Mouse (Mus musculus): ENCODE data around the gene Frem2. TPM values are rescaled to one million over a fixed set of nuclear protein-coding genes. Genes with fewer than 3 reads are reported as not detected.

Gene Frem2
- polyA plus RNA-seq, 1 experiment from 2014 or later, result 9.0 TPM

GRCm38 (mm10) chr3:53682244-53682643 is 25.1 kb upstream of the Frem2 start:
- no peaks in the 10 kb centered on the region for H3K27me3 ChIP-seq (ENCODE audit: insufficient read depth, low read length)
- 52% methylated on average over 2 of the region's 2 CpGs for WGBS
- H3K27ac ChIP-seq, result no peak overlapping the region
- no peaks in the 10 kb centered on the region for H3K9me3 ChIP-seq (replicated peaks; ENCODE audit: low read length)
- DNase-seq (ENCODE audit: low spot score) (peak; percentile 47), ATAC-seq (replicated peaks; ENCODE audit: low FRiP score, low read depth) (no peak)
- TF ChIP-seq CTCF (IDR thresholded peaks at IDR 0.05; ENCODE audit: low read depth), result no peak
- no peak overlapping the region for H3K9ac ChIP-seq (ENCODE audit: low read depth, low read length)
- 0 out of 2 replicates have a peak, but pooled peaks cover 4% of the 10 kb centered on the region for H3K4me1 ChIP-seq (replicated peaks; ENCODE audit: insufficient read depth, low read length)
- no peak overlapping the region for H3K4me3 ChIP-seq (replicated peaks; ENCODE audit: low read depth, low read length)
- no peaks in the 10 kb centered on the region for H3K36me3 ChIP-seq (ENCODE audit: insufficient read depth, low read length)
- no peak overlapping the region for H3K4me2 ChIP-seq (ENCODE audit: low read length)

- no peak overlapping the region for H3K27ac ChIP-seq
- no peaks in the 10 kb centered on the region for H3K9me3 ChIP-seq (replicated peaks; ENCODE audit: low read length)
- ATAC-seq (replicated peaks; ENCODE audit: low FRiP score, low read depth) (no peak), DNase-seq (ENCODE audit: low spot score) (peak; percentile 32)
- H3K4me2 ChIP-seq (ENCODE audit: low read length), result no peak overlapping the region
- TF ChIP-seq CTCF (IDR thresholded peaks at IDR 0.05; ENCODE audit: low read depth), result no peak
- H3K4me3 ChIP-seq (replicated peaks; ENCODE audit: low read depth, low read length), result no peak overlapping the region
- no peak overlapping the region for H3K9ac ChIP-seq (ENCODE audit: low read depth, low read length)
- 29% methylated on average over 2 of the region's 2 CpGs for WGBS
- no peaks in the 10 kb centered on the region for H3K36me3 ChIP-seq (ENCODE audit: insufficient read depth, low read length)
- no peaks in the 10 kb centered on the region for H3K27me3 ChIP-seq (ENCODE audit: insufficient read depth, low read length)
- 0 out of 2 replicates have a peak, but pooled peaks cover 4% of the 10 kb centered on the region for H3K4me1 ChIP-seq (replicated peaks; ENCODE audit: insufficient read depth, low read length)
Measured at GRCm38 (mm10) chr3:53680816-53681215, 23.7 kb upstream of the Frem2 start.

- Histone ChIP-seq H3K27ac (no peak overlapping the region), H3K9me3 (replicated peaks; ENCODE audit: low read length) (no peaks in the 10 kb centered on the region), H3K4me3 (replicated peaks; ENCODE audit: low read depth, low read length) (no peak overlapping the region), H3K4me2 (ENCODE audit: low read length) (no peak overlapping the region), H3K27me3 (ENCODE audit: insufficient read depth, low read length) (no peaks in the 10 kb centered on the region), H3K4me1 (replicated peaks; ENCODE audit: insufficient read depth, low read length) (no peaks in the 10 kb centered on the region), H3K36me3 (ENCODE audit: insufficient read depth, low read length) (no peaks in the 10 kb centered on the region), H3K9ac (ENCODE audit: low read depth, low read length) (no peak overlapping the region)
- peak; percentile 69 for DNase-seq (ENCODE audit: low spot score)
- WGBS, result 33% methylated on average over 1 of the region's 1 CpGs
- no peak for ATAC-seq (replicated peaks; ENCODE audit: low FRiP score, low read depth)
- no peak for TF ChIP-seq CTCF (IDR thresholded peaks at IDR 0.05; ENCODE audit: low read depth)
Measured at GRCm38 (mm10) chr3:53674225-53674624, 17.1 kb upstream of the Frem2 start.

GRCm38 (mm10) chr3:53669736-53670135 is 12.6 kb upstream of the Frem2 start:
- no peak for TF ChIP-seq CTCF (IDR thresholded peaks at IDR 0.05; ENCODE audit: low read depth)
- Histone ChIP-seq H3K36me3 (ENCODE audit: insufficient read depth, low read length) (no peaks in the 10 kb centered on the region), H3K27ac (no peak overlapping the region), H3K9me3 (replicated peaks; ENCODE audit: low read length) (no peaks in the 10 kb centered on the region), H3K4me2 (ENCODE audit: low read length) (no peak overlapping the region), H3K4me1 (replicated peaks; ENCODE audit: insufficient read depth, low read length) (no peaks in the 10 kb centered on the region), H3K27me3 (ENCODE audit: insufficient read depth, low read length) (no peaks in the 10 kb centered on the region), H3K4me3 (replicated peaks; ENCODE audit: low read depth, low read length) (no peak overlapping the region), H3K9ac (ENCODE audit: low read depth, low read length) (no peak overlapping the region)
- WGBS, result 91% methylated on average over 2 of the region's 2 CpGs
- no peak for DNase-seq (ENCODE audit: low spot score)
- ATAC-seq (replicated peaks; ENCODE audit: low FRiP score, low read depth), result no peak

- WGBS, result under 1% methylated on average over 21 of the region's 21 CpGs
- H3K27me3 ChIP-seq (ENCODE audit: insufficient read depth, low read length), result no peaks in the 10 kb centered on the region
- no peak for ATAC-seq (replicated peaks; ENCODE audit: low FRiP score, low read depth)
Measured at GRCm38 (mm10) chr3:53657744-53658534, 784 bp upstream of the Frem2 start.

GRCm38 (mm10) chr3:53656328-53656877 is 752 bp downstream of the Frem2 start:
- H3K4me2 ChIP-seq (ENCODE audit: low read length), result peak overlapping the region; percentile 88
- DNase-seq (ENCODE audit: low spot score), result no peak
- H3K4me3 ChIP-seq (replicated peaks; ENCODE audit: low read depth, low read length), result peak overlapping the region; percentile 53
- H3K27me3 ChIP-seq (ENCODE audit: insufficient read depth, low read length), result no peaks in the 10 kb centered on the region
- ATAC-seq (replicated peaks; ENCODE audit: low FRiP score, low read depth), result peak; percentile 8; the same call in 1 of the 2 replicates
- TF ChIP-seq CTCF (IDR thresholded peaks at IDR 0.05; ENCODE audit: low read depth), result no peak
- H3K27ac ChIP-seq, result peak overlapping the region; percentile 79
- WGBS, result 1% methylated on average over 42 of the region's 42 CpGs
- peaks cover 5% of the 10 kb centered on the region; the same call in 1 of the 2 replicates for H3K4me1 ChIP-seq (replicated peaks; ENCODE audit: insufficient read depth, low read length)
- H3K36me3 ChIP-seq (ENCODE audit: insufficient read depth, low read length), result peaks cover 18% of the 10 kb centered on the region; the same call in 1 of the 2 replicates
- peak overlapping the region; percentile 59 for H3K9ac ChIP-seq (ENCODE audit: low read depth, low read length)
- H3K9me3 ChIP-seq (replicated peaks; ENCODE audit: low read length), result peaks cover 10% of the 10 kb centered on the region; the same call in 1 of the 2 replicates

More at GRCm38 (mm10) chr3:53657744-53658534, 784 bp upstream of the Frem2 start:
- peak overlapping the region; percentile 88 for H3K4me2 ChIP-seq (ENCODE audit: low read length)
- peak; percentile 75 for TF ChIP-seq CTCF (IDR thresholded peaks at IDR 0.05; ENCODE audit: low read depth)
- peaks cover 5% of the 10 kb centered on the region; the same call in 1 of the 2 replicates for H3K4me1 ChIP-seq (replicated peaks; ENCODE audit: insufficient read depth, low read length)
- peaks cover 10% of the 10 kb centered on the region; the same call in 1 of the 2 replicates for H3K9me3 ChIP-seq (replicated peaks; ENCODE audit: low read length)
- peak overlapping the region; percentile 53 for H3K4me3 ChIP-seq (replicated peaks; ENCODE audit: low read depth, low read length)
- H3K9ac ChIP-seq (ENCODE audit: low read depth, low read length), result peak overlapping the region; percentile 36; the same call in 1 of the 2 replicates
- peak overlapping the region; percentile 79; the same call in 1 of the 2 replicates for H3K27ac ChIP-seq
- H3K36me3 ChIP-seq (ENCODE audit: insufficient read depth, low read length), result peaks cover 15% of the 10 kb centered on the region; the same call in 1 of the 2 replicates
- peak; percentile 81 for DNase-seq (ENCODE audit: low spot score)
